Mouse (Mus musculus) ES-Bruce4 (cell line): Measurements from ENCODE around the gene Slc16a11. TPM values are rescaled to one million over a fixed set of nuclear protein-coding genes. Genes with fewer than 3 reads are reported as not detected.
A peak's percentile ranks its signal among the peaks of the same experiment; 100 is the strongest.

ENCODE experiments used
- H3K27ac ChIP-seq: 2 replicates; pipeline ENCODE4 v1.5.1; 2012; ENCODE audit warnings: low read length, inconsistent platforms; ENCODE audit not compliant: insufficient read depth
- H3K27me3 ChIP-seq: 2 replicates; pipeline ENCODE4 v1.6.1; 2012; ENCODE audit warnings: mild to moderate bottlenecking, low read length, inconsistent platforms; ENCODE audit not compliant: control insufficient read depth, poor library complexity, insufficient read depth, severe bottlenecking
- H3K36me3 ChIP-seq: 2 replicates; pipeline ENCODE4 v1.6.1; 2012; ENCODE audit warnings: inconsistent platforms, mild to moderate bottlenecking, low read length, moderate library complexity; ENCODE audit not compliant: control insufficient read depth, poor library complexity, insufficient read depth, severe bottlenecking
- H3K4me1 ChIP-seq: one replicate; pipeline ENCODE4 v1.8.1; 2011; ENCODE audit warnings: low read length; ENCODE audit not compliant: control insufficient read depth, insufficient read depth
- H3K4me3 ChIP-seq: 2 replicates; pipeline ENCODE4 v1.5.1; 2011; ENCODE audit warnings: low read depth, mild to moderate bottlenecking, low read length
- H3K9ac ChIP-seq: 2 replicates; pipeline ENCODE4 v1.6.1; 2012; ENCODE audit warnings: low read depth, mild to moderate bottlenecking, inconsistent platforms; ENCODE audit not compliant: poor library complexity, severe bottlenecking
- H3K9me3 ChIP-seq: replicated peaks from 2 replicates; pipeline ENCODE4 v1.6.1; 2012; ENCODE audit warnings: mild to moderate bottlenecking, low read length, inconsistent platforms; ENCODE audit not compliant: control insufficient read depth, poor library complexity, insufficient read depth, severe bottlenecking
- CTCF ChIP-seq: IDR thresholded peaks from one replicate; pipeline ENCODE4 v1.8.1; 2011; ENCODE audit warnings: low read depth, low read length
- EP300 ChIP-seq: IDR thresholded peaks from 2 replicates; pipeline ENCODE4 v1.6.1; 2011; ENCODE audit warnings: low read depth, low read length; ENCODE audit not compliant: insufficient read depth
- POLR2A ChIP-seq: IDR thresholded peaks from one replicate; pipeline ENCODE4 v1.8.1; 2011; ENCODE audit warnings: low read length; ENCODE audit not compliant: insufficient read depth
- polyA plus RNA-seq: library from polyadenylated mRNA; stranded (reverse); fragments of >200 nt; gene quantifications from 2 replicates; pipeline ENCODE4 v1.2.4, GENCODE M21; 2011; ENCODE audit warnings: low read depth; ENCODE audit not compliant: missing spikeins, insufficient read depth, insufficient read length

Slc16a11 gene
- polyA plus RNA-seq, 1 experiment, result 2.0 TPM

- H3K9ac ChIP-seq, result no peak overlapping the region
- no peaks in the 10 kb centered on the region for H3K27me3 ChIP-seq
- peaks cover 5% of the 10 kb centered on the region for H3K4me1 ChIP-seq
- peak overlapping the region; percentile 52 for H3K4me3 ChIP-seq
- 0 out of 2 replicates have a peak, but pooled peaks cover 3% of the 10 kb centered on the region for H3K36me3 ChIP-seq
- TF ChIP-seq CTCF (no peak), POLR2A (no peak), EP300 (0 out of 2 replicates have a peak, but pooled peaks have one; percentile 23)
- H3K27ac ChIP-seq, result no peak overlapping the region
- H3K9me3 ChIP-seq, result no peaks in the 10 kb centered on the region
Observed at GRCm38 (mm10) chr11:70226602-70226890, 14.0 kb downstream of the Slc16a11 start.

GRCm38 (mm10) chr11:70227126-70227525 is 14.6 kb downstream of the Slc16a11 start:
- Histone ChIP-seq H3K4me1 (peaks cover 5% of the 10 kb centered on the region), H3K27ac (no peak overlapping the region), H3K9me3 (no peaks in the 10 kb centered on the region), H3K36me3 (0 out of 2 replicates have a peak, but pooled peaks cover 3% of the 10 kb centered on the region), H3K27me3 (no peaks in the 10 kb centered on the region), H3K9ac (no peak overlapping the region), H3K4me3 (no peak overlapping the region)
- TF ChIP-seq EP300 (no peak), POLR2A (no peak)

- no peaks in the 10 kb centered on the region for H3K9me3 ChIP-seq
- H3K36me3 ChIP-seq, result 0 out of 2 replicates have a peak, but pooled peaks cover 3% of the 10 kb centered on the region
- H3K4me3 ChIP-seq, result no peak overlapping the region
- no peak overlapping the region for H3K27ac ChIP-seq
- no peak for TF ChIP-seq CTCF
- no peak for TF ChIP-seq POLR2A
- TF ChIP-seq EP300, result no peak
- peaks cover 3% of the 10 kb centered on the region for H3K4me1 ChIP-seq
- H3K9ac ChIP-seq, result no peak overlapping the region
- no peaks in the 10 kb centered on the region for H3K27me3 ChIP-seq
Observed at GRCm38 (mm10) chr11:70227661-70228245, 15.2 kb downstream of the Slc16a11 start.

- H3K27ac ChIP-seq, result 0 out of 2 replicates have a peak overlapping the region, but pooled peaks have one; percentile 22
- no peaks in the 10 kb centered on the region for H3K36me3 ChIP-seq
- no peaks in the 10 kb centered on the region for H3K9me3 ChIP-seq
- H3K9ac ChIP-seq, result peak overlapping the region; percentile 49
- peak overlapping the region; percentile 81 for H3K4me3 ChIP-seq
- peaks cover 3% of the 10 kb centered on the region for H3K4me1 ChIP-seq
- no peaks in the 10 kb centered on the region for H3K27me3 ChIP-seq
- TF ChIP-seq CTCF (no peak), POLR2A (peak; percentile 24)
Observed at GRCm38 (mm10) chr11:70228828-70229227, 16.3 kb downstream of the Slc16a11 start.

GRCm38 (mm10) chr11:70229260-70230010 is 16.9 kb downstream of the Slc16a11 start, which contains the start of gene Bcl6b:
Bcl6b (minus strand) TSS chr11:70229798.
- no peaks in the 10 kb centered on the region for H3K27me3 ChIP-seq
- peak within 1 kb of the TSS; percentile 81 for H3K4me3 ChIP-seq
- H3K9me3 ChIP-seq, result no peaks in the 10 kb centered on the region
- H3K36me3 ChIP-seq, result no peaks in the 10 kb centered on the region; the same call in 1 of the 2 replicates
- peaks cover 3% of the 10 kb centered on the region for H3K4me1 ChIP-seq
- H3K9ac ChIP-seq, result peak within 1 kb of the TSS; percentile 49
- H3K27ac ChIP-seq, result 0 out of 2 replicates have a peak within 1 kb of the TSS, but pooled peaks have one; percentile 38
- no peak for TF ChIP-seq EP300
- no peak for TF ChIP-seq POLR2A
- no peak for TF ChIP-seq CTCF

GRCm38 (mm10) chr11:70230239-70230727 is 17.7 kb downstream of the Slc16a11 start:
- Histone ChIP-seq H3K27me3 (no peaks in the 10 kb centered on the region), H3K27ac (no peak overlapping the region), H3K4me1 (peaks cover 5% of the 10 kb centered on the region), H3K36me3 (peaks cover 8% of the 10 kb centered on the region), H3K9ac (peak overlapping the region; percentile 38), H3K9me3 (no peaks in the 10 kb centered on the region), H3K4me3 (peak overlapping the region; percentile 61)
- TF ChIP-seq POLR2A (no peak), EP300 (0 out of 2 replicates have a peak, but pooled peaks have one; percentile 21), CTCF (peak; percentile 96)
